Mouse (Mus musculus) brain, embryonic 14.5 days (tissue): ENCODE measurements at regions not wholly inside any gene's neighbourhood (a gene's known extent, or its start where the extent isn't known, plus 50 kb on each side); places are given as distances from the start of the nearest gene placed in this dataset.

Experiments
- CTCF ChIP-seq: fragments of 200-500 bp; IDR thresholded peaks from 2 replicates; pipeline ENCODE4 v1.5.1; 2012; ENCODE audit warnings: inconsistent platforms, mild to moderate bottlenecking, moderate library complexity, borderline replicate concordance; ENCODE audit not compliant: insufficient read depth, insufficient read length; ENCODE audit errors: extremely low read depth
- POLR2A ChIP-seq: fragments of 200-500 bp; IDR thresholded peaks from 2 replicates; pipeline ENCODE4 v1.6.1; 2012; ENCODE audit warnings: mild to moderate bottlenecking, inconsistent platforms, borderline replicate concordance; ENCODE audit not compliant: poor library complexity, insufficient read depth, insufficient read length, severe bottlenecking; ENCODE audit errors: extremely low read depth

DNA sequence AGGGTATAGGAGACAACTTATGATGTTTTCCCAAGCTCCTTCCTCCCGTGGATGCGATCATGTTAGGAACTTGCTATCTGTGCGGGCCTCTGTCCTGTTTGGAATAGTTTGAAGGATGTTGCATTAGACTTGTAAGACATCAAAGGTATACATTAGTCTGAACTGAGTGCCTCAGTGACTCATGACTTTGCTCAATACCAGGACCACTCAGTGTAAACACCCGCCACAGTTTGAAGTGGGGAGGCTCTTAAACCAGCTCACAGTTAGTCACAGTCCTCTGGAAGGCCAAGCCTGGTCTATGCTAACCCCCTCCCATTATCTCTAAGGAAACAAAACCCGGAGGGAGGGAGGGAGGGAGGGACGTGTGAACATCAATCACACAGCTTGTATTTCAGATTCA lies 202.5 kb upstream of the Ccdc122 start:
- TF ChIP-seq POLR2A = no peak
- no peak for TF ChIP-seq CTCF
